Mouse (Mus musculus) neutrophil, adult 5-6 weeks (primary cell): ENCODE data around the gene Atxn7l3. TPM values are rescaled to one million over a fixed set of nuclear protein-coding genes. Genes with fewer than 3 reads are reported as not detected.

ENCODE experiments used
- ATAC-seq: fragments of 151-379, 151-347 bp; 2 replicates; pipeline ENCODE4 v1.8.0; 2017; ENCODE audit warnings: mild to moderate bottlenecking, moderate TSS enrichment; ENCODE audit not compliant: insufficient number of reproducible peaks, poor library complexity, low FRiP score, severe bottlenecking; ENCODE audit errors: extremely low read depth
- total RNA-seq: library from RNA; stranded (forward); fragments of 200-1000 nt; gene quantifications from 2 replicates; pipeline ENCODE4 v1.2.3, GENCODE M21; 2017

Atxn7l3 gene
- total RNA-seq, 1 experiment from 2014 or later, result 44.5 TPM

GRCm38 (mm10) chr11:102277754-102278153 lies 18.7 kb downstream of the Atxn7l3 start:
- ATAC-seq, result no peak

GRCm38 (mm10) chr11:102276411-102276915 lies 20.0 kb downstream of the Atxn7l3 start:
- ATAC-seq, result no peak

GRCm38 (mm10) chr11:102268520-102269244 lies 27.7 kb downstream of the Atxn7l3 start, which contains the start of gene Asb16:
Gene Asb16 (plus strand): TSS chr11:102268743.
- no peak for ATAC-seq

- ATAC-seq, result peak; percentile 55
Measured at GRCm38 (mm10) chr11:102267480-102267879, 29.0 kb downstream of the Atxn7l3 start.

GRCm38 (mm10) chr11:102266631-102267355 lies 29.6 kb downstream of the Atxn7l3 start:
- ATAC-seq, result no peak

- ATAC-seq, result no peak
Measured at GRCm38 (mm10) chr11:102265816-102266215, 30.6 kb downstream of the Atxn7l3 start.

GRCm38 (mm10) chr11:102263211-102263610 lies 33.2 kb downstream of the Atxn7l3 start:
- no peak for ATAC-seq

GRCm38 (mm10) chr11:102258521-102258920 lies 37.9 kb downstream of the Atxn7l3 start:
- no peak for ATAC-seq

GRCm38 (mm10) chr11:102258095-102258494 lies 38.3 kb downstream of the Atxn7l3 start:
- ATAC-seq, result no peak

- no peak for ATAC-seq
Measured at GRCm38 (mm10) chr11:102257514-102257913, 38.9 kb downstream of the Atxn7l3 start.

GRCm38 (mm10) chr11:102249351-102250090 lies 46.9 kb downstream of the Atxn7l3 start:
- ATAC-seq, result no peak

GRCm38 (mm10) chr11:102248630-102249230 lies 47.7 kb downstream of the Atxn7l3 start, which contains the start of gene BC030867:
Gene BC030867 (plus strand): TSS chr11:102248882.
- peak; percentile 91 for ATAC-seq

- ATAC-seq, result no peak
Measured at GRCm38 (mm10) chr11:102246871-102247270, 49.6 kb downstream of the Atxn7l3 start.

- ATAC-seq, result no peak
Measured at GRCm38 (mm10) chr11:102246273-102246635, 50.2 kb downstream of the Atxn7l3 start.

- ATAC-seq, result no peak
Measured at GRCm38 (mm10) chr11:102245581-102246272, 50.7 kb downstream of the Atxn7l3 start.

GRCm38 (mm10) chr11:102244926-102245449 lies 51.4 kb downstream of the Atxn7l3 start:
- peak; percentile 64 for ATAC-seq

- no peak for ATAC-seq
Measured at GRCm38 (mm10) chr11:102241874-102242273, 54.6 kb downstream of the Atxn7l3 start.

- ATAC-seq, result no peak
Measured at GRCm38 (mm10) chr11:102241246-102241645, 55.2 kb downstream of the Atxn7l3 start.
